Mouse (Mus musculus) neural tube, embryonic 10.5 days (tissue): ENCODE measurements at regions not wholly inside any gene's neighbourhood (a gene's known extent, or its start where the extent isn't known, plus 50 kb on each side); places are given as distances from the start of the nearest gene placed in this dataset.

Source experiments
- DNase-seq: peaks from one replicate; pipeline ENCODE4 v3.0.0-alpha.2; 2017; ENCODE audit warnings: low spot score; ENCODE audit errors: extremely low spot score

DNA sequence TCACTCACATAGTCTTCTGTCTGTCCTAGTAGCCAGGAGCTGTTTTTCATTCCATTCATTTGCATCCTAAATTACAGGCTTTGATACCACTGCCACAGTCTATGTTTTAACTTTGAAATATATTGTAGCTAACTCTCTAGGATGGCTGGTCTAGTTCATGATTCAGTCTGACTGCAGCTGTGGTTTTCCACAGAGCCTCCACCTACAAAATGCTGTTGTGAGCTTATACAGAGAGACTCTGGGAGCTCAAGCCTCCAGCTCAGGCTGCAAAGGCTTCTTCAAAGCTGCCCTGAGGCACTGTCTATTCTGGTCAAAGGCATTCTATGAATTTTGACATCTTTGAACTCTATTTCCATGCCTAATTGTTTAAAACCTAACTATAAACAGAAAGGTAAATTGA lies 2326.5 kb upstream of the Gm7489 start:
- no peak for DNase-seq

DNA sequence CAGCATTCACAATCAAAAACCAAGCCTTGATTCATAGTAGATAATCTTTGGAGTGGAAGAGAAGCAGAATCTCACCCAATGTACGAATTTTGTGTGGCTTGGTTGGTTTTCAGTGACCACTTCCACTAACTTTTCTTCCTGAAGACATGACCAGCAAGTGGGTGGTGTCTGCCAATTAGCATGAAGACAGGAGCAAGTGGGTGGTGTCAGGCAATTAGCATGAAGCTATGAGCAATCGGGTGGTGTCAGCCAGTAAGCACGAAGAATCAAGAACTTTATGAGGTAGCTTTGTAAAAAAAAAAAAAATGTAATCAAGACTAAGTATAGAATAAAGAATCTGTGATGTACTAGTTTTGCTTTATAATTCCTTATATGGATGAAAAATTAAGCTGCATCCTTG lies 2319.2 kb upstream of the Gm7489 start:
- DNase-seq, result no peak

DNA sequence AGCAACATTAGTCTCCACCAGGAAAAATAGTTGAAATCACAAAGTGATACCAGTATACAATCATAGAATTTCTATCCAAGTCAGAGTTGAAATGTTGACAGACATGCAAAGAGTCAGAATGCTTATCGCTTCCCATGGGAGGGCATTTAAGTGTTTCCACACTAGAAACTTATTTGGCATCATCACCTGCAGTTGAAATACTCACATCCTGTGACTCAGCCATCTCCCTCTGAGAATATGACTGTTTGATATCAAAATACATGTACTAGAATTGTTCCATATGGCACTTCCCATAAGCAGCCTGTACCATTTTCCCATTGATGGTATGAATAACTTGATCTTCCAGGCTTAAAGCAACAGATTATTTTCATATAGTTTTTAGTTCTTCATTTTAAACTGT lies 2314.1 kb upstream of the Gm7489 start:
- no peak for DNase-seq

DNA sequence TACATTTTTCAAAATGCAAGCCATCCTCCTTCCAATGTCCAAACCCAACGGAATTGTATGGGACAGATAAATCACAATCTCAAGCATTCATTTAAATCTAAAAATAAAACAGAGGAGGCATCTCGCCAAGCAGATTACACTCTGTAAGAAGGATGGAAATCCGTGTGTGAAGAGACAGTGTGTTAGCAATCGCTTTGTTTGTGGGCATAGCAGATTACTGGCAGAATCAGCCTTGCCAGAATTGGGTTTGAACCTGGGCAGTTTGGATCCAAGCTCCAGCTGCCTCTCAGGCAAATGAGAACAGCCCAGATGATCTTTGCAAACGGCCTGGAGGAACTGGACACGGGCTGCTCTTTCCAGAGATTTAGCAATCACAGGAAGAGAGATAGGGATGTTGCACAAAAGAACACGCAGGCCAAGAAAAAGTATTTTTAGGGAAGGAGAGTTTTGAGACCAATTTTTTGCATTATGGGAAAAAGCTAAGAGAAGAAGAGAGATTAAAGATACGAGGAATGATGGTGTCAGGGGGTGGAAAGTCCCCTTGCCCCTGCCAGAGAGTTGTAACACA lies 2310.1 kb upstream of the Gm7489 start:
- no peak for DNase-seq

DNA sequence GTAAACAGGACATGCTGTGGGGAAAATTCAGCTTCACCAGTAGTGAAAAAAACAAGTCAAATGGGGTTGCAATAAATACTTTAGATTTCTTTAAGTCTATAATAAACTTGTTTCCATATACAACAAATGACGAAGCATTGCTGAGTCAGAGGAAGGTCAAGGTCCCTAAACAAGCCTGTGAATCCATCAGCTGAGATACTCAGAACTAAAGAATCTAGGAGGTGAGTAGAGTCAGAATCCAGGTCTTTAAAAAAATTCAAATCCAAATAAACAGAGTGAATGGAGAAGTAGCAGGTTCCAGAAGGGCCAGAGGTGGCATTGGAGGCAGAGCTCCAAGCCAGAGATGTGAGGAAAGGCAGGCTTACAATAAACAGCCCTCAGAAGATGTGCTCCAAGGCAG lies 2301.1 kb upstream of the Gm7489 start:
- no peak for DNase-seq

DNA sequence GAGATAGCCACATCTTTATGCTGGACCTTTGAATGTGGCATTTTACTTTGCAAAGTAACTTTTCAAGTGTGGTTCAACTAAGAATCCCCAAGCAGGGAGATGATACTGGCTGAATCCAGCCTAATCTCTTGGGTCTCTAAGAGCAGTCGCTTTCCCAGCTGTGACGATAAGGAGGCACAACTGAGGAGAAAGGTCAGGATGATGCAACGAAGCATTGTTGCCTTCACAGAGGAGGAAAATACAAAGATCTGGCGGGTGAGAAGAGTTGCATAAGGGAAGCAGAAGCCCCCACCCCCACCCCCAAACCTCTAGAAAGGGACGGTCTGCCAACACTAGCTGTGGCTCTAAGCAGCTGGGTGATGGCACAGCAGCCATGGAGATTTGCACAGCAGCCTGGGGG lies 2298.6 kb upstream of the Gm7489 start:
- DNase-seq, result no peak

DNA sequence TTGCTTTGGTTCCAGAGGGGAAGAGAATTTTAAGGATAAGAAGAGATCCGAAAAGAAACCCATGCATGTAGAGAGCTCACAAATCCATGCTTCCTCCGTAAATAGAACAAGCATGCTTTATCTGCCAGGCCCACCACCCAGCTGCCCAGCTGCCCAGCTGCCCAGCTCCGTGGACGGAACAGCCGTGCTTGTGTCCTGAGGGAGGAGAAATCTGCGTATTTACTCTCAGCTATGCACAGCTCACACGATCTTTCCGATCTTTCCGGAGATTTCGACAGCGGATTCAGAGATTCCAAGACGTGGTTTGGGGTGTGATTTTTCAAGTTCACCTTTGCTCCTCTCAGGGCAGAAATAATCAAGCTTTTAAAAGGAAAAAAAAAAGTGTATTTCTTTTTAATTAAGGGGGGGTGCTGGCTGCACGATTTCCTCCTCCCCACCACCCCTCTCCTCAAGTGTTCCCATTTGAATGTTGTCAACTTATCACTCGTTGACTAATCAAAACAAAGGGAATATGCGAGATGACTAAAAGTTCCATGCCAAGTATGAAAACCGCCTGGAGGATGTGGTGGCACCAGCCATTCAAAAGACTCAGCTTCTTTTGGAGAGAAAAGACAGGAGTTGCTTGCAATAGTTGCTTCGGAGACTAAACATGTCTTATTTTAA lies 2293.2 kb upstream of the Gm7489 start:
- no peak for DNase-seq

DNA sequence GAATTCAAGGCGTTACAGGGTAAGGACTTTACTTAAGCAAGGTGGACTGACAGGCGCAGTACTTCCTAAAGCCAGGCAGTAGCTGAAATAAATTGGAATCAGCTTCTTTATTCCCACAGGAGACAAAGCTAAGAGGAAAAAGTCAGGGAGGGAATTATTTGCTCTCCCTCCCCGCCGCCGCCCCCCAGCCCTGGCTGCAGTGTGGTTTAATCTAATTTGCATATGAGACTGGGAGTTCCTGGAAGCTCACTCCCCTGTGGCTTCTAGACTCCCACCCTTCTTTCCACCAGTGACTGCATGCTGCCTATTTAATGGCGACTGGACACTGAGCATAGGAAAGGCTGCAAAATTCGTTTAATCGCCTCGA lies 2292.7 kb upstream of the Gm7489 start:
- DNase-seq, result no peak

DNA sequence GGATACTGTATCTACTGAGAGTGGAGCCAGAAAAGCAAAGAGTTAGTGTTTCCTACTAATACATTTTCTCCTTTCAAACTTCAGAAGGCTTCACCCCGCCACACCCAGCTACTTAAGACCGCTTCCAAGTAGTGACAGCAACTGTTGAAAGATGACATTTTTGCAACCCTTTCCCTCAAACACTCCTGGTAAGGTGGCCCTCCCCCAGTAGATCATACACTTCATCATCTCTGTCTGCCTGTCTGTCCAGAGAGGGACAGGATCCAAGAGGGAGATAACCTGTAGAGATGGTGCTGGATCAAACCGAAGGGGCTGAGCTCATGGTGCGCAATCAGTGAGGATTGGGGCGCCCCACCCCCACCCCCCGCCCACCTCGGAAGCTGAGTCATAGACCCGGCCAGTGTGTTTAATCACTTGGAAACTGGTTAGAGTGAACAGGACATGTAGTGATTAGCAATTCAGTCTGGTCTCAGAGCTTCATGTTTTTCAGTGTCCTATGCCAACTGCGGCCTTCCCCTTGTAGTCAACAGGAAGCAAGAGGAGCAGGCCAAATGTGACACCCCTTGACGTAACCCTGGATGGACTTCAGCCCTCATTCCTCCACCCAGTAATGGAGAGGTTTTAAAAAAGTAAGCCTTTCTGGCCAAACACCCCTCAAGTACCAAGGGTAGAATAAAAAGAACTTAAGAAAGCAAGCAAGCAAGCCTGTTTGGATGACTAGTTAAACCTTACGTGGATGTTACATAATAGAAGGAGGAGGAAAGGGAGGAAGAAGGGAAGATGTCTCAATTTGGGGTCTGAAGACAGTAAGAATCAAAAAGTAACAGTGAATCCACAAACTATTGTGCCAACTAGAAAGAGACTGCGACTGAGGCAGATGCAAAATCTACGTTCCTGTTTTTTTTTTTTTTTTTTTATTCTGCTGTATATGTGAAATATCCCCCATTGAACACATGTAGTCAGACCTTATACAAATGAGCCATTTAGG lies 2291.9 kb upstream of the Gm7489 start:
- no peak for DNase-seq

DNA sequence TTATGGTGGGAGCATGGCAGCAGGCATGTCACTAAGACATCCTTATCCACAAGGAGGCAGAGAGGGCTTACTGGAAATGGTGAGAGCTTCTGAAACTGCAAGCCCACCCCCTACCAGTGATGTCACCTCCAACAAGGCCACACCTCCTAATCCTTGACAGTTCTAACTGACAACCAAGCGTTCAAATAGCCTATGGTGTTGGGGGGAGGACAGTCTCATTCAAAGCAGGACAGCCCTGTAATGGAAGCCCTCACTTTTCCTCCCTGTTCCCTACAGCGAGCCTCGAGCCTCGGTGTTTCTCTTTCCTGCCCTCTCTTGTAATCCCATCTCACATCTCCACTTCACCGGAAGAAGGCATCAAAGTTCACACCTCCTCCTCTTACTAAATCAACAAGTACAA lies 2290.6 kb upstream of the Gm7489 start:
- DNase-seq, result no peak

DNA sequence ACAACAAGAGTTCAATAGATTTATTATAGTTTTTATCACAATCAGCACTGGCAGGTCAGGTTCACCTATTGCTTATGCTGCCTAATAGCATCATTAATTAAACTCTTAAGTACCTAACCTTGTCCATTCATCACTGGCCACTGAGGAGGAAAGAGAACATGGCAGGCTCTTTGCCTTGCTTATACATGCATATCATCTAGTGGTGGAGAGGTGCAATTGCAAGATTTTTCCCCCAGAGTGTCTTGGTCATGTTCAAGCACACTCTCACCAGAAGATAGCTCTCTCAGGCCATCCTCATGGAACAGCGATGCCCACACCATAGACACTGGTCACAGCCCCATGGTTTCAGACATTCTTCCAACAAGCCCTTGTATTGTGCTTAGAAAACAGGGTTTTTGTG lies 2289.1 kb upstream of the Gm7489 start:
- DNase-seq, result no peak

DNA sequence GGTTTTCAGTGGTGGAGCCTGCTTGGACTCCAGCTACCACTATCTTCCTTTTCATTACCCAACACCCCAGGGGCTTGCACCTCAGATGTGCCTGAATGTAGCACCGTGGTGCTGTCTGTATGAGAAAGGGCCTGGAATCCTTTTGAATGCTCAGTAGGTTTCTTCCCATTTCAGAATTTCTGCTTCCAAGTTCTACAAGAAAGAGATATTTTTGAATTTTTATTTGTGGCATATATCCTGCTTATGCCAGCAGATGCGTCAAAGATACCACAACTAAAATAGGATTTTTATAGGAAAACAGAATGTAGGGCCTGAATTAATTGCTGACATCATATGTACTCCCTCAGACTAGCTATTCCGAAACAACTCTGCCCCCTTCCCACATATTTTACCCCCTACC lies 2286.9 kb upstream of the Gm7489 start:
- DNase-seq, result no peak

DNA sequence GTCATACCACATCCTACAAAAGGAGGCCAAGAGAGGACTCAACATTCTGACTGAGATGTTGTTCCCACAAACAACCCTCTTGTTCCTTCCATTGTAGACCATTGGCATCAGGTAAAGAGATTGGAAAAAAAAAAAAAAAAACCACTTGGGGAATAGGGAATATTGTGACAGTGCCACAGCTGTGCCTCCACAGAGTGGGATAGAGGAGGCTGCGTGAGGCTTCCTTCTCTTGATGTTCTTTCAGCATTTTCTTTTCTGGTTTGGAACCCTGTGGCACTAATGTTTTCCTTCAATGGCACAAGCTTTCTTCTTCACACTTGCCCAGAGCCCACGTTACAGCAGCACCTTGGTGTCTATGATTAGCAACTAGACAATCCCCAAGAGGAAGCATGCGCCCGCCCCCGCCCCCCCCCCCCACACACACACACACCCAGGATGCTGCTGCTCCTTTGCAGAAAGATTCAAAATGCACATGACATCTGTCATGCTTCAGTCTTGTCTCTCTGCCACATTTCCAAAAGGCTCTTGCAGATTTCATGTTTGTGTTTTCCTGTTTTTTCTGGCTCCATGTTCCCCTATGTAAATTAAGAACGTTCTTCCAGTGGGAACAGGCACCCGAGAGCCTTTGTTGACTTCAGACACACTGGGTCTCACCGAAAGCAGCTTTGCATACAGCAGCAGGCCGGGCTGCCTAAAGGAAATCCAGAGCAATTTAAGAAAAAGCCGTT lies 2283.4 kb upstream of the Gm7489 start:
- no peak for DNase-seq

DNA sequence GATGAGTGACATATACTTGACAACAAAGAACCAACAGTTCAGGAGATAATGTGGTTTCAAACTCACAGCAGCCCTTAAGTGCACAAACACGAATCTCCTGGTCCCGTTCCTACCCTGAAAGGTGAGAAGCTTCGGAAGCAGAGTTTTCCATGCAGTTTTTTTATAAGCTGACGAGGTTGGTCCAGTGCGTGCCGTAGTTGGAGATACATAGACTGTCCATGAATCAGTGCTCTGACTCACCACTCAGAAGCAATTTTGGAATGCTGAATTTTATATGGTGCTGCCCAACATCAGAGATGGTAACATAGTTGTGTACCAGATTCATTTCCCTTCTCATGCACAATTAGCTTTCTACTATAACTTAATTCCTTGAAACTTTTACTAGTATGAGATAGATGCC lies 2263.3 kb upstream of the Gm7489 start:
- DNase-seq, result no peak

DNA sequence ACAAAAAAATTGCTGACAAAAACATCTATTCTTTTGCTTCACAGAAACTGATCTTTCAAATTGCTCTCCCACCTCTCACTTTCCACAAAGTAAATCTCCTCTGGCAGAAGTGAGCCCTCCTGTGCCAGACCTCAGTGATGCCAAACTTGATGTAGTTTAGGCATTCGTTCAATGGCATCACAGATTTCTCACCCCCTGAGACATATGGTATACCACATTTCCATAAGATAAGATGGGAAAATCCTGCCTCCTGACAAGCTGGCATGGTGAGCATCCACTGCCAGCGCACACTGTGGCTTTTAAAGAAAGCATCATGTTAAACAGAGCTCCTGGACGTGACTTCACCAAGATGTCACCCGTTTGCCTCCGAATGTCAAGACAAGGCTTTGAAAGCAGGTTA lies 2257.2 kb upstream of the Gm7489 start:
- no peak for DNase-seq

DNA sequence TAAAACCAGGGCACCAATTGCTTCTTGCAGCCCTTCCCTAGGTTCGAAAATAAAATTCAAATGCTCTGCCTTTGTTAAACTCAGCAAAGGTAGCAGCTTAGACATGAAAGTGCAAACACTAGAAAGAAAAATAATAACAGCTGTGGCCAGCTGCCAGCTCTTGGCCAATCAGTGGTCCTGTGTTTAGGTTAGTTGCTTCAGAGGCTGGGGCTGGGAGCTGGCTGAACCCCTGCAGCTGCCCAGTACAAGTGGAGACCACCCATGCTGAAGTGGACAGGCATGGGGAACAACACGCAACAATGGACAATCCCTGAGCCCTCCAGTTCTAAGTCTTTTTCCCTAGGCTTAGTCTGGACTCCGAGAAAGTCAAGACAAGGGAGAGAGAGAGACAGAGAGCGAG lies 2256.2 kb upstream of the Gm7489 start:
- DNase-seq, result peak; percentile 18

DNA sequence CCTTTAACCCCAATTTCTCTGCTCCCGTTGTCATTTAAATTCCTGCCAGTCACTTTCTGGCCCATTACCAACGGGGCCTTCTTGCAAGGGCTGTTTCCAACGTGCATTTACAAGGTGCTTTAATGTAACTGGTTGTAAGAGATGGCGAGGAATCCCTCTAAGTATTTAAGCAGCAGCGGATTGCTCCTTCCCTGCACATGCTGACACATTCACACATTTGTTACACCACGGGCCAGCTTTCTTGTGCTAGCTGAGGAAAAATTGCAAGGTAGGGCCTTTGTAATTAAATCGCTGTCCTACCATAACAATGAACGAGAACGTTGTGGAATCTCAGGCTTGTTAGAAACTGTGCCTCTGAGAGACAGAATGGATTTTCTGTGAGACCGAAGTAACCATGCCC lies 2252.8 kb upstream of the Gm7489 start:
- DNase-seq, result no peak

DNA sequence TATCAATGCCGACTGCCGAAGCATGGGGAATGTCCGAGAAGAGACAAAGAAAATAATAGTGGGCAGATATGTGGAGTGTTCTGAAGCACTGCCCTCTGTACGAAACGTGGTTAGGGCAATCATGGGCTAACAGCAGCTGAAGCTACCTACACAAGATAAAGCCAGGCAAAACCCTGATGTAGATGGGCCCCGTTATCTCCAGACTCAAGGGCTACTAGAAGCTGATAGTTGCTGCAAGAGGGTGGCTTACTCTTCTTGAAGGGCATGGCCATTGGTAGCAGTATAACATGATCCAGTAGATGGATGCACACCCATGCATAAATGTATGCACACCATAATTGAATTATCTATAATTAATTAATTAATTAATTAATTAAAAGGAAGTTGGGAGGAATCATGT lies 2251.6 kb upstream of the Gm7489 start:
- no peak for DNase-seq

DNA sequence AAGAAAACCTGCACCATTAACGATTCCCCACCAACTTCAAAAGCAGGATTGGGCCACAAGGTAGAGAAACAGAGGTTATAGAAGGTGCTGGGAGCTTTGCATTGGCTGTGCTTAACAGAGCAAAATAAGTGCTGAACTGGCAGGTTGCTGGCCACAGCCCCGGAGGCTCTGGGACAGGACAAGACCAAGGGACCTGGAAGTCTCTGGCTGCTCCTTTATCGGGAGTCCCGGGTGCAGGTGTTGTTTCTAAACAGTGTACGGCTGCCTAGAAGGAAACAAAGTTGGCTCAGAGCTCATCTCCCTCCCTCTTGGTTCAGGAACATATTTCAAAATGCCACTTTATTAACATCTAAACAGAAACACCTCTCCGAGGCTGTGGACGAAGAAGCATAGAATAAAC lies 2250.0 kb upstream of the Gm7489 start:
- DNase-seq, result peak; percentile 15

DNA sequence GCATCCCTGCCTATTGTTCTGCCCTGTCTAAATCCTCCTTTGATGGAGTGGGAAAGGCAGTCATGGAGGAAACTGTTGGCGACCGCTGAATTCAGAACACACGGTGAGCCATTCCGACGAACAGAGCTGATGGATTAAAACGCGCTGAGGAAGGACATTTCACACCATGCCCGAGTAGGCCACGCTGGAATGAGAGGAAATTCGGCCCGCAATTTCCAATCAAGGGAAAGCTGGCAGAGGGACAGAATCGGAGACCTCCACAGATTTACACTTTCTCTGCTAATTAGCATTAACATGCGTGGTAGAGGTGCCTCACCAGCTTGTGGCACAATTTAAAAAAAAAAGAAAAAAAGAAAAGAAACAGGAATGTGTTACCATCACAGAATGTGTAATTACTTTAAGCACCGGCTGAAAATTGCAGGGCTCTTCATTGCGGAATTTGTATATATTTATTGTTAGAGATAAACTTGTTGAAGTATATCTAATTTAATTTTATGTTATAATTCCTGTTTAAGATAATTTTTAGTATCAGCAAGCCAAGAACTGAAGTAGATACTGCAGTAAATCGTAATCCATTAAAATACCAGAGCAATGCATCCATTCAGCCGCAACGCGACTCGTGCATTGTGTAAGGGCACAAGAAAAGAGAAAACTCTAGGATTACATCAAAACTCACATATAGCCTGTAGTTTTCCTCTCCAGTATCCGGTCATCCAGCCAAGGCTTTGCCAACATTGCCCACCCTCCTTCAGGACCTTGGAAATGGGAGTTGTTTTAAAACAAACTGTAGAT lies 2249.4 kb upstream of the Gm7489 start:
- peak; percentile 20 for DNase-seq

DNA sequence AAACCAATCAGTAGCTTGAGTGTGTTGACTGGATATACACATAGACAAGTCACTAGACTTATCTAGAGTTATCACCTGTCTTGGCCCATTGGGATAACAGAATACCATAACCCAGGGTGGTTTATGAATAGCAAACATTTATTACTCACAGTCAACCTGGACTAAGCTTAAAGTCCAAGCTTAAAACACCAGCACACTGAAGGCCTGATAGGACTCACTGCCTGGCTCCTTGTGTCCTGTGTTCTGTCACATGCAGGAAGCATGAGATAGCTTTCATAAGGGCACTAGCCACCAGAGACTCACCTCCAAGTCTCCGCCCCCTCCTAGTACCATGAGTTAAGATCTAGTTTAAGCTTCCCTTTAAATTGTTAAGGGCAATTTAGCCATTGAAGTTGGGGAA lies 2247.1 kb upstream of the Gm7489 start:
- no peak for DNase-seq
